Mouse (Mus musculus): ENCODE results near the gene Leprot. TPM values are rescaled to one million over a fixed set of nuclear protein-coding genes. Genes with fewer than 3 reads are reported as not detected.
A peak's percentile ranks its signal among the peaks of the same experiment; 100 is the strongest.

The Leprot gene
- polyA plus RNA-seq, 1 experiment from 2014 or later: 86.9 TPM

DNA sequence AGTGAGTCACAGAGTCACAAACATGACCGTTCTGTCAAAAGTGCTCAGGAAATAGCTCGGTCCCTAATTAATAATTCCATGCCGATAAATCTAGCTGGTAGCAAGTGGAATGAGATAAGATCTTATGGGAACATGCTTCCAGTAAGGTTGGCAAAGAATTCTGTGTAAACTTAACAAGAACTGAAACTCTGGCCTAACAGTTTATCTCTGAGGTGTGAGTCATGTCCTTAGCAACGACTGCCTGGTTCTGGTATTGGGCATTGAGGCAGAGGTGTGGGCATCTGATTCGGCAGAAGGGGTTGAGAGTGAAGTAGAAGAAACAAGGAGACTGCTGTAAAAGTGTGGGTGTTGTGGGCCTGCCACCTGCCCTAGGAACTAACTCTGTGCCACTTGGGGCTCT is 22.3 kb downstream of the Leprot start:
- 72% methylated on average over 5 of the region's 5 CpGs for WGBS
- ATAC-seq (ENCODE audit: insufficient read depth, low FRiP score, low read depth): no peak

DNA sequence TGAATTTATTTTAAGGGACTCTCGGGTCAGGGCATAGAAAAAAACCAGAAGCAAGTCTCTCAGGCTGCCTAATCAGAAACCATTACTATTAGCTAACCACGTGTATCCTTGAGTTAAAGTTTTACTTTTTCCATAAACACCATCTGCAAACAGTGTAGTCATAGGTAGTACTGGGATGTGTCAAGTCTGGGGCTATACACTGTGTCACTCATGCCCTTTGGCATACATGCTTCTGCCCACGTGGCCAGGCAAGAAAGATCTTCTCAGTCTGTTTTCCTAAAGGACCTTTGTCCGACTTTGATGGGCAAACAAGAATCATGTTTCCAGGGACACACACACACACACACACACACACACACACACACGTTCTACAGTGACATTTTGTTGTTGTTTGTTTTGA is 27.3 kb downstream of the Leprot start:
- no peak overlapping the region for H3K4me3 ChIP-seq (replicated peaks)
- no peak overlapping the region for H3K27ac ChIP-seq
- H3K27me3 ChIP-seq (replicated peaks): no peaks in the 10 kb centered on the region
- H3K4me2 ChIP-seq: no peak overlapping the region
- no peaks in the 10 kb centered on the region for H3K9me3 ChIP-seq
- no peaks in the 10 kb centered on the region for H3K36me3 ChIP-seq
- 62% methylated on average over 5 of the region's 5 CpGs for WGBS
- ATAC-seq (ENCODE audit: insufficient read depth, low FRiP score, low read depth): peak; percentile 66; the same call in 1 of the 2 replicates
- no peak overlapping the region for H3K9ac ChIP-seq
- H3K4me1 ChIP-seq: no peaks in the 10 kb centered on the region

More for the DNA sequence above, 22.3 kb downstream of the Leprot start:
- no peak overlapping the region for H3K27ac ChIP-seq
- H3K4me2 ChIP-seq: no peak overlapping the region
- no peaks in the 10 kb centered on the region for H3K9me3 ChIP-seq
- no peaks in the 10 kb centered on the region for H3K36me3 ChIP-seq
- H3K9ac ChIP-seq: no peak overlapping the region
- H3K4me1 ChIP-seq: no peaks in the 10 kb centered on the region
- no peak overlapping the region for H3K4me3 ChIP-seq (replicated peaks)
- H3K27me3 ChIP-seq (replicated peaks): no peaks in the 10 kb centered on the region

DNA sequence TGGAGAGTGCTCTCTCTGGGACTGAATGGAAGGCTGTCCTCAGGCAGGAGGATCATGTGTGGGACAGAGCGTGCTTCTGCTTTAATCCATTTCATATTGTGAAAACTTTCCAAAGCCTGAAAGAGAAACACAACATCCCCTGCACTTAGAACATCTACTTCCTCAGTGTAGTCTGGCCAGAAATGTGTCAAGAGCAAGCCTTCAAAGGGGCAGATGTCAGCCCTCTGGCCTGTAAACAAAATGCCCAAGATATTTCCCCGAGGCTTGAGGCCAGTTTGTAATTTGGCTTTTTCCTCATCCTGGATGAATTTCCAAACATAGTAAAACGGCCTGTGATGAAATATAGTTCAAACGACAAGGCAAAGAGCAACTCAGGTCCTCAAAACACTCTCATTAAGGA is 28.2 kb downstream of the Leprot start:
- H3K9ac ChIP-seq: no peak overlapping the region
- H3K27ac ChIP-seq: no peak overlapping the region
- 48% methylated on average over 4 of the region's 4 CpGs for WGBS
- no peak for ATAC-seq (ENCODE audit: insufficient read depth, low FRiP score, low read depth)
- H3K36me3 ChIP-seq: no peaks in the 10 kb centered on the region
- no peaks in the 10 kb centered on the region for H3K4me1 ChIP-seq
- H3K27me3 ChIP-seq (replicated peaks): no peaks in the 10 kb centered on the region
- no peak overlapping the region for H3K4me3 ChIP-seq (replicated peaks)
- H3K4me2 ChIP-seq: no peak overlapping the region
- no peaks in the 10 kb centered on the region for H3K9me3 ChIP-seq

DNA sequence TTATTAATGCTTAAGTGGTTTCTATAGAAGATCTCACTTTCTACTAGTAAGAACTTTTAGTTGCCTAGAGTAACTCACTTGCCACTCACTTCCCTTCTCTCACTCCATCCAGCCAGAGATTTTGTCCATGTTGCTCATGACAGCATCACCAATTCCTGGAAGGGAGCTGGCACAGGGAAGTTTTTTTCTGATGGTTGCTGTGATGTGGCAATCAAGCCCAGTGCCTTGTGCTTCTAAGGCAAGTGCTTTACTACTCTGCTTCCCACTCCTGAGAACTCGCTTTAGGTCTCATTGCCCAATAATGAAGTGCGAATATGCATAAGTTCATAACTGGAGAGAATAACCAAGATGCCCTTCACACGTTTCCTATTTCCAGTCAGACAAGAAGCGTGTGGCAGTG is 35.1 kb downstream of the Leprot start:
- Histone ChIP-seq H3K9ac (no peak overlapping the region), H3K27me3 (replicated peaks) (no peaks in the 10 kb centered on the region), H3K4me3 (replicated peaks) (no peak overlapping the region), H3K9me3 (no peaks in the 10 kb centered on the region), H3K36me3 (no peaks in the 10 kb centered on the region), H3K4me2 (no peak overlapping the region), H3K4me1 (no peaks in the 10 kb centered on the region), H3K27ac (no peak overlapping the region)
- WGBS: 90% methylated on average over 4 of the region's 4 CpGs
- no peak for ATAC-seq (ENCODE audit: insufficient read depth, low FRiP score, low read depth)

DNA sequence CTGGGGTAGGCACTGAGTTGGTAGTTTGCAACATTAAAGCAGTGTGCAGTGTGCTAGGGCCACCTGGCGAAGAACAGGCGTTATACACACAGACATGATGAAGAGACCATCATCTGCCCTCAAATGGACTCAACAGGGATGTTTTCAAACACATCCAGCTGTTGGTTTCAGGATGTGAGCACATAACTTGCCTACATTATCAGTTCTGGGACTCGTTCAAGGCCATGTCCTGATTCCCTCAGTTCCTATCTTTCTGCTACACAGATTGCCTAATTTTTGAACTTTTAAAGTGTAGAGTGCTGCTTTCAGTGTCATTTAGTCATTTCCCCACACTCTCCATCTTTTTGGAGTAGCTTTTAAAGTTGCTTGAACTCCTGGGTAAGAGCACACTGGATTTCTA is 35.6 kb downstream of the Leprot start:
- Histone ChIP-seq H3K9me3 (no peaks in the 10 kb centered on the region), H3K4me2 (no peak overlapping the region), H3K9ac (no peak overlapping the region), H3K36me3 (no peaks in the 10 kb centered on the region), H3K4me1 (no peaks in the 10 kb centered on the region), H3K4me3 (replicated peaks) (no peak overlapping the region), H3K27me3 (replicated peaks) (no peaks in the 10 kb centered on the region), H3K27ac (no peak overlapping the region)
- ATAC-seq (ENCODE audit: insufficient read depth, low FRiP score, low read depth): no peak
- 73% methylated on average over 3 of the region's 3 CpGs for WGBS

DNA sequence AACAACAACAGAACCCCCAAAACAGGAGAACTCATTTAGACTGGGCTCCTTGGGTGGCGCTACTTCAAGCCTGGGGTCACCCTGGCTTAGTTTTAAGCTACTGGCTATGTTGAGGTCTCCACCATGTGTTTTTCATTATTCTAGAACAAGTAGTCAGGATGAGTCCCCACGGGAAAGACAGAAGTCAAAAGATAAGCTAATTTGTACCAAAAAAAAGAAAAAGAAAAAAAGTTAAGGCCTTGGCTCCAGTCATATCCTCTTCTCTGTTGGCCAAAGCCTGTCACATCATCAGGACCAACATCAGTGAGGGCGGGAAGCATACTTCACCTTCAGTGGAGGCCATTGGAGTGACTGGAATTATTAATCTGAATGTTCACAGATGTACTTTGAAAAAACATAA is 37.3 kb downstream of the Leprot start:
- H3K9me3 ChIP-seq: no peaks in the 10 kb centered on the region
- no peak for ATAC-seq (ENCODE audit: insufficient read depth, low FRiP score, low read depth)
- WGBS: 81% methylated on average over 3 of the region's 3 CpGs
- no peaks in the 10 kb centered on the region for H3K27me3 ChIP-seq (replicated peaks)
- H3K27ac ChIP-seq: no peak overlapping the region
- no peaks in the 10 kb centered on the region for H3K4me1 ChIP-seq
- H3K36me3 ChIP-seq: no peaks in the 10 kb centered on the region
- H3K9ac ChIP-seq: no peak overlapping the region
- H3K4me3 ChIP-seq (replicated peaks): no peak overlapping the region
- no peak overlapping the region for H3K4me2 ChIP-seq

DNA sequence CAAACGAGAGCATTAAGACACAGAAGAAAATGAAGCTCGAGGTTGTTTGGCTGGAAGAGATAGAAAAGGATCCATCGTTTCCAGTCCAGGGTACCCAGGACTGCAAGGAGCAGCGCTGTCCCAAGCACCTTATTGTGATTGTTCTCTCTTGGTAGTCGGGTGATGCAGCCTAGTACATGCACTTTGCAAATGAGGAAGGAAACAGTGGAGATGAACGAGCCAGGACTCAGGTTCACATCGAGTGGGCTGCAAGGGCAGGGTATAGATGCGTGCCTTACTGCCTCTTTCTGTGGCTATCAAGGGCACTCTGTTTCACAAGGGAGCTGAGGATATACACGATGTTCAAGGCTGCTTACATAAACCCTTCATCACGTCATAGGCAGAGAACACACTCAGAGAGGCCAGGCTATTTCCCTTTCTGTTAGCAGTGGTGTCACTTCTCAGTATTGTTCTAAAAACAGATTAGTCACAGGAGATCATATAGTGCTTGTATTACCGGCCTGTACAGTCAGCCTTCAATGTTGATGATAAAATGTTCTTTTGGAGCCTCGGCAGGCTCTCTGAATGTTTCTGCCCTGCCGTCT is 38.8 kb downstream of the Leprot start:
- 71% methylated on average over 13 of the region's 13 CpGs for WGBS
- no peak for ATAC-seq (ENCODE audit: insufficient read depth, low FRiP score, low read depth)
- H3K27me3 ChIP-seq (replicated peaks): no peaks in the 10 kb centered on the region

GRCm38 (mm10) chr4:101689241-101689640 is 41.7 kb downstream of the Leprot start:
- no peak for ATAC-seq (ENCODE audit: insufficient read depth, low FRiP score, low read depth)
- 89% methylated on average over 4 of the region's 4 CpGs for WGBS
- Histone ChIP-seq H3K9ac (no peak overlapping the region), H3K27me3 (replicated peaks) (no peaks in the 10 kb centered on the region), H3K9me3 (no peaks in the 10 kb centered on the region), H3K36me3 (no peaks in the 10 kb centered on the region), H3K4me1 (no peaks in the 10 kb centered on the region), H3K4me3 (replicated peaks) (no peak overlapping the region), H3K27ac (no peak overlapping the region), H3K4me2 (no peak overlapping the region)

More for the DNA sequence above, 38.8 kb downstream of the Leprot start:
- Histone ChIP-seq H3K9ac (no peak overlapping the region), H3K4me1 (no peaks in the 10 kb centered on the region), H3K27ac (no peak overlapping the region), H3K4me3 (replicated peaks) (no peak overlapping the region), H3K4me2 (no peak overlapping the region), H3K9me3 (no peaks in the 10 kb centered on the region), H3K36me3 (no peaks in the 10 kb centered on the region)

DNA sequence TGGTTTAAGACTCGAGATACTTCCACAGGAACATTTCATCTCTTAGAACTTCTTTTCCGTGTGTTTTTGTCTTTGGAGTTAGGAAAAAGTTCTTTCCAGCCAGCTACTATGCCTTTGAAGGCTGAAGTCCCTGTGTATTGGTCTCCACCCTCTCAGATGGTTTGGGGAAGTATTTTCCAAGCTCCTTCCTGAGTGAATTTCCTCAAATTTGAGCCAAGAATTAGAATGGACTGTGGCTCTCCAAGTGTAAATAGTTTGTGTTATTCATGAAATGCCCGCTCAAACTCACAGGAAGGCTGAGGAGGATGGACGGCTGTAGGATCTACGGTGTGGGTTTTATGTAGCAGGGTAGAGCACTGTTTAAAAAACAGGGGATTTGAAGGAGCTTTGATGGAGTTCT is 42.1 kb downstream of the Leprot start:
- H3K27ac ChIP-seq: no peak overlapping the region

GRCm38 (mm10) chr4:101692892-101693291 is 45.4 kb downstream of the Leprot start:
- no peak overlapping the region for H3K27ac ChIP-seq
- no peak for ATAC-seq (ENCODE audit: insufficient read depth, low FRiP score, low read depth)
- no peak overlapping the region for H3K4me3 ChIP-seq (replicated peaks)
- H3K9ac ChIP-seq: no peak overlapping the region
- WGBS: 66% methylated on average over 4 of the region's 4 CpGs
- no peak overlapping the region for H3K4me2 ChIP-seq
- H3K9me3 ChIP-seq: no peaks in the 10 kb centered on the region
- no peaks in the 10 kb centered on the region for H3K4me1 ChIP-seq
- no peaks in the 10 kb centered on the region for H3K36me3 ChIP-seq
- H3K27me3 ChIP-seq (replicated peaks): no peaks in the 10 kb centered on the region

More for the DNA sequence above, 42.1 kb downstream of the Leprot start:
- H3K4me3 ChIP-seq (replicated peaks): no peak overlapping the region
- H3K9ac ChIP-seq: no peak overlapping the region
- no peak overlapping the region for H3K4me2 ChIP-seq
- no peaks in the 10 kb centered on the region for H3K27me3 ChIP-seq (replicated peaks)
- no peak for ATAC-seq (ENCODE audit: insufficient read depth, low FRiP score, low read depth)
- no peaks in the 10 kb centered on the region for H3K36me3 ChIP-seq
- no peaks in the 10 kb centered on the region for H3K9me3 ChIP-seq
- H3K4me1 ChIP-seq: no peaks in the 10 kb centered on the region
- 64% methylated on average over 5 of the region's 5 CpGs for WGBS

DNA sequence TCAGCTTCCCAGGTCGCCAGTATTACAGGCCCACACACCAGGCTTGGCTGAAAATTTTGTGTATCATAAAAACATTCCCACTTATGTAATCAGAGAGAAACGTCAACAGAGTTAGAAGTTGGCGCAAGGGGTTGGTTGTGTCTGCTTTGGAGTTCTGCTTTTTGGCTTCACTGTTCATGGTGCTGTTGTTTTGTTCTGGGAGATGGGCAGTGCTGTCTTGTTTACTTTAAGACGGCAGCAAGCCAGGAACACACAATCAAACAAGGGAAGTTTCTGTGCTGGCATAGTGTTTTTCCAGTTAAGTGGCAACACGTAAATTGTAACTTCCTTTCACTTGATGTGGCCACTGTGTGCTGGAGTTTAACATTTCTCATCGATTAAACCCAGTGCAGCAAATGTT is 47.0 kb downstream of the Leprot start:
- Histone ChIP-seq H3K27ac (no peak overlapping the region), H3K9ac (no peak overlapping the region), H3K4me3 (replicated peaks) (no peak overlapping the region), H3K4me2 (no peak overlapping the region), H3K4me1 (no peaks in the 10 kb centered on the region), H3K27me3 (replicated peaks) (no peaks in the 10 kb centered on the region), H3K36me3 (no peaks in the 10 kb centered on the region), H3K9me3 (no peaks in the 10 kb centered on the region)
- ATAC-seq (ENCODE audit: insufficient read depth, low FRiP score, low read depth): no peak
- 61% methylated on average over 6 of the region's 6 CpGs for WGBS

DNA sequence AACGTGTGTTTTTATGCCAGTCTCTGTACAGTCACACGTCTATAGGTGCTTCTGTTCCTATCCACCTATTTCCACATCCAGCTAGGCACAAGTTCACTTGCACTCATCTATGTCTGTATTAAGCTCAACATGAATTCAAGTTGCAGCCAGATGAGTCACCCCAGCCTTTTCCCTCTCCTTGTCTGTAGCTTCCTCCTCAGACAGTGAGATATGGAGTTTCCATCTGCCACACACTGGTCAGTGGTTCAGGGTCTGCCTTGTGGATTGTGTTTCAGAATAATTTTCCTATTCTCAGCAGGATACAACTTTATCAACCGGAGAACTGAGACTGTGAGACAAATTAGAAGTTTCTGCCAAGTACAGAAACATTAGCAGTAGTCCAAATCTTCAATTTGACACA is 49.7 kb downstream of the Leprot start:
- Histone ChIP-seq H3K9ac (no peak overlapping the region), H3K36me3 (no peaks in the 10 kb centered on the region), H3K27ac (no peak overlapping the region), H3K4me3 (replicated peaks) (no peak overlapping the region), H3K4me2 (no peak overlapping the region), H3K4me1 (no peaks in the 10 kb centered on the region), H3K27me3 (replicated peaks) (no peaks in the 10 kb centered on the region), H3K9me3 (no peaks in the 10 kb centered on the region)
- ATAC-seq (ENCODE audit: insufficient read depth, low FRiP score, low read depth): no peak
- 83% methylated on average over 3 of the region's 3 CpGs for WGBS

DNA sequence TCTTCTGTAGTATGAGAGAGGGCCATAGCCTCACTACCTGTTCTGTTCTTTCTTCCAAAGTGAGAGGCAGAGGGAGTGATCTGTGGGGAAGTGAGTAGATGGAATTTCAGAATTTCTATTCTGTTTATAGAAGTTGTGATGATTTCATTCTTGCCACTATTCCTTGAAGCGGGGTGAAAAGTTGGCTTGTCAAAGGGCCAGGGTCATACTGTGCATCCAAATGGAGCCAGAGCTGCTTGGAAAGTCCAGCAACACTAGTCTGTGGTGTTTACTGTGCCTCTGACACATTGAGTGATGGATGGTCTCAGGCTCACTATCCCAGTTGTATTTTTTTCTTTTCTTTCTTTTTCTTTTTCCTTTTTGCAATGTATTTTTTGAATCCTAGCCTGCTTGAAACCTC is 51.9 kb downstream of the Leprot start:
- 53% methylated on average over 1 of the region's 1 CpGs for WGBS
- H3K4me1 ChIP-seq: no peaks in the 10 kb centered on the region
- H3K9me3 ChIP-seq: no peaks in the 10 kb centered on the region
- no peak overlapping the region for H3K27ac ChIP-seq
- H3K36me3 ChIP-seq: no peaks in the 10 kb centered on the region
- no peak overlapping the region for H3K4me2 ChIP-seq
- no peak overlapping the region for H3K9ac ChIP-seq
- H3K27me3 ChIP-seq (replicated peaks): no peaks in the 10 kb centered on the region
- ATAC-seq (ENCODE audit: insufficient read depth, low FRiP score, low read depth): no peak
- no peak overlapping the region for H3K4me3 ChIP-seq (replicated peaks)
